Mouse (Mus musculus) adrenal gland, adult (tissue): ENCODE results near the gene Fam69a.
"Not testable (repeated sequence)": the region's sequence is repeated elsewhere in the genome, so short reads cannot be mapped to it uniquely, and the experiment has no call there.

Experiments used
- DNase-seq, 2 experiments: peaks; one replicate each; pipeline ENCODE4 v3.0.0; 2022 to 2023; ENCODE audit warnings: low spot score in 1 of 2; ENCODE audit not compliant: inconsistent age in 2 of 2

The Fam69a gene

GRCm38 (mm10) chr5:107948899-107949298 lies 38.0 kb downstream of the Fam69a start:
- no peak for DNase-seq

- peak in 1 of 2 experiments; percentile 46 for DNase-seq
Observed at GRCm38 (mm10) chr5:107947548-107947947, 39.3 kb downstream of the Fam69a start.

DNA sequence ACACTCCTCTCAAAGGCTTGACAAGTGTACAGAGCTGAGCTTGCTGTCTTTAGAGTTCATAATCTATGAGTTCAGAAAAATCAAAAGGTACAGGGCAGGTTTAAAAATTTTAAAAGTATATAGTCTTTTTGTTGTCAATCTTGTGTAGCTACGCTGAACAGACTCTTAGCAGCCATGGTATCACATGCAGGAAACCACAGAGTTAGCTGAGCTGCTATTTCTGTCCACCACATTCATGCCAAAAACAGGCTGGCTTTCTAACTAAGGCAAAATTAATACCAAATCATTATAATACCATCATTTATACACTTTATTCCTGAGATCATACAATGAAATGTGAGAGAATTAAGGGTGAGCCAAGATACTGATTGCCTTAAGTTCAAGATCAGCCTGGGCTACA lies 40.4 kb downstream of the Fam69a start:
- no peak for DNase-seq

DNA sequence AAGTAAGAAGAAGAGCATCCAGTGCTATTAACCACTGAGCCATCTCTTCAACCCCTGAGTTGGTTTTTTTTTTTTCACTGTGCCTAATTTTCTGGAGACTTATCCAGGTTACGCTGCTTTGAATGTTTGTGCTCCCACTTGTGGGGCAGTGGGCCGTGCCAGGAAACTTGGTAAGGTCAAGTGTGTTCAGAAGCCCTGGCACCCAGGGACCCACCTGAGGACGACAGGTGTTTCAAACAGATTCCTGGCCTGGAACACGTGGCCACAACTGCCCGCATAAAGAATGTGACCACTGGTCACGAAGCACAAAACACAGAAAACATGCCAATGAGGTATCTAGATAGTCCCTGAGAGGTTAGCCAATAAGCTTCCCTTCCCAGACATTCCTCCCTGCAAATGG lies 43.4 kb downstream of the Fam69a start:
- no peak for DNase-seq

- DNase-seq, result no peak
Observed at GRCm38 (mm10) chr5:107942941-107943340, 43.9 kb downstream of the Fam69a start.

GRCm38 (mm10) chr5:107941222-107941621 lies 45.7 kb downstream of the Fam69a start:
- no peak for DNase-seq

DNA sequence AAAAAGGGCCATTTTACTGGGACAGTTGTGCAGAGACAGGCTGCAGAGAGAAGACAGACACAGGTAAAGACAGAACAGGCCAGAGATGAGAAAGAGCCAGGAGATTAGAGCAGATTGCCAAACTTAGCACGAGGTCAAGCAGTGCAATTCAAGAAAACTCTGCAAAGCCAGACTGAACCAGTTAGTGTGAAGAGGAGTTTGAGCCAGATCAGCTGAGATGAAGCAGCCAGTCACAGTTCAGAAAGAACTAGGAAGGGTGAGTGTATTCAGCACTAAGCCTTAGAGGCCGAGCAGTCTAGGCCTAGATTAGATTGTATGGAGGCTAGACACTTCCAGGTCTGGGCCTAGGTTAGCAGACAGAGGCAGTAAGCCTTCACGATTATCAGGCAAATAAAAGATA lies 47.2 kb downstream of the Fam69a start:
- no peak for DNase-seq

GRCm38 (mm10) chr5:107938886-107939285 lies 48.0 kb downstream of the Fam69a start:
- DNase-seq, result no peak

DNA sequence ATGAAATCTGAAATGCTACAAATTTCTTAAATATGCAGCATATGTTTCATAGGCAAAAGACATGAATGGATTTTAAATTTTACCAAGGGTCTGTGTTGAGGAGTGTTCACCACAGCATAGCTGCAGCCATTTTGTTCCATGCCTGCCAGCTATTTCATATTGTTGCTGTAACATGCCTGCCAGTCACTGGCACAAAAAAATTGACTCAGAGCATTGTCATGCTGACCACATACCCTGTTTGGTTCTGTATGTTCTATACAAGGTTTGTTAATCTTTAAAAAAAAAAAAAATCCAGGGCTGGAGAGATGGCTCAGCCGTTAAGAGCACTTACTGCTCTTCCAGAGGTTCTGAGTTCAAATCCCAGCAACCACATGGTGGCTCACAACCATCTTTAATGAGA lies 48.4 kb downstream of the Fam69a start:
- not testable (repeated sequence) for DNase-seq

DNA sequence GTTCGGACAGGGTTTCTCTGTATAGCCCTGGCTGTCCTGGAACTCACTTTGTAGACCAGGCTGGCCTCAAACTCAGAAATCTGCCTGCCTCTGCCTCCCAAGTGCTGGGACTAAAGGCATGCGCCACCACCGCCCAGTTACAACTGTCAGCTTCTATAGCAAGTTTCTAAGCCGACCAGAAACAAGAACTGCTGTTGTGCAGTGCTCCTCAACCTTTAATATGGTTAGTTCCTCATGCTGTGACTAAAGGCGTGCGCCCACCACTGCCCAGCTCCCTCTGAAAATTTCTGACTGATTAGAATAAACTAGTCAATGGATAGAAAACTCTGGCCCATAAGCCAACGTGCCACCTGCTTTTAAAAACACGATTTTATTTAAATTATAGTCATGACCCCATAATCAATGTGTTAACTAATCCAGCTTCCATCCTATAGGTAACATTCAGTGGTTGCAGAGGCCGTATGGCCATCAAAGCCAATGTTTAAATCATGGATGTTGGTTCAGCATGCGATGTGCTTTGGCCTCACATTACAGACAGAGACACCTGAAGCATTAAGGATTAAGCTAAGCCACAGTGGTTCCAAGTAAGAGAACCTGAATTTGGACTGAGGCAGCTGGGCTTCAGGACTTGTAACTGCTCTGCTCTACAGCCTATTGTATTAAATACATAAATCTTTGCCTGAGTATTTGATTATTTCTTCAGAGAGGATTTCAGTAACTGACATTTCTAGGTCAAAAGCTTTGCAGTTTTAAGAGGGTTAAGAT lies 50.1 kb downstream of the Fam69a start:
- no peak for DNase-seq

GRCm38 (mm10) chr5:107934770-107935543 lies 51.9 kb downstream of the Fam69a start:
- DNase-seq, result no peak

GRCm38 (mm10) chr5:107933202-107933974 lies 53.5 kb downstream of the Fam69a start:
- DNase-seq, result no peak

DNA sequence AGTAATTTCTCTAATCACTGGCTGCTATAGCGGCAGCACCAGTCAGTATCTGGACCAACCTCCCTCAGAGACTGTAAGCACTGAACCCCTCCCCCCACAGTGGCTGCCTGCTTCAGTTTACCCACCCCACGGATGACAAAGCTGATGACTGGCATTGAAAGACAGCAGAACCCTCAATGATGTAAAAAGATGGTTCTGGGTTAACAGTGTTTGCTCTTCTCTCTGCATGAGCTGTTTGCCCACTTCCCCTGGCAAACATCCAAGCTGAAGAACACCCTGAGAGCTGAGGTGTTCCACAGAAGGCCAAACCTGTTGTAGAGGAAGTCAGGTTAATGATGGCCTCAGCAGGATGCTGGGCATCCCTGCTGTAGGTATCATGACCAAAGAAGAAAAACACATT lies 54.3 kb downstream of the Fam69a start:
- no peak for DNase-seq

DNA sequence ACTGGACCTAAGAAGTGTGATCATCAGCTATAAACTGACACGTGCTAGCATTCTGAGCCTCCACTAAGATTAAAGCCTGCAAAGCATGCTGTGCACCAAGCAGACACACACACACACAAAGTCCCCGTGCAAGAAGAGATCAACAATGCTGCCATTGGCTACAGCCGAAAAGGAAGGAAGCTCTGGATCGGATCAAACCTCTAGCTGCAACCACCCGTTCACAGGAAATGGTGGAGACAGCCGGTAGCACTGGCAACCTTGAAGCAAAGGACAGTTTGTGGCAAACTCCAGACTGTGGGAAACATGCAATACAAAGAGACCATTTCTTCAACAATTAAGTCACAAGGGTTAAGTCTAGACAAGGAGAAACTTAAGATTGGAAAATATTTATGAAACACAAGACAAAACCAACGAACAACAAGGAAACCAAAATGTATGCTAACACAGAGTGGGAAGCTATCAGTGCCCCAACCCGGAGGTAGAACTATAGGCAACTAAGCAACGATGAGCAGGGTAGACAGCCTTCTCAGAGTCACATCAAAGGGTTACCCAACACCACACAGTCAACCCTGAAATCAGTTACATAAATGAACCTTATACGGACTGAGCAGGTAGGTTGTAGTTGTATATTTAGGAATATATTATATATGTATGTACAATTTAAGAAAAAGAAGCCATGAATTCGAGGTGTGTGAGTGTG lies 60.2 kb downstream of the Fam69a start:
- no peak for DNase-seq

DNA sequence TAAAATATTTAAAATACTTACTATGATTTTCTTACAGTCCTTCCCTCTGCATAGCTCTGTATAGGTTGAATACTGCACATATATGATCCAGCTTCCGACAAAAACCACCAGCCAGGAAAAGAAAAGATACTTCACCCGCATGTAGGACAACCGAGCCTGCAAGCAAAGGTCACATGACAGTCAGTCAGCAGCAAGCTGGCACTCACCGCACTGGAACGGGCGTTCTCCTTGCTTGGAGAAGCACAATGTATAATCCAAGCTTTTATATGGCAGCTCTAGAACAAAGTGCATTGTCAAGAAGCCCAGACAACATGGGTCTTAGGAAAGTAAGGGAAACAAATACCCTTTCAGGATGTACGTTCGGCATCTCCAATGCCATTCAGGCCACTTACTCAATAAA lies 62.3 kb downstream of the Fam69a start:
- no peak for DNase-seq

DNA sequence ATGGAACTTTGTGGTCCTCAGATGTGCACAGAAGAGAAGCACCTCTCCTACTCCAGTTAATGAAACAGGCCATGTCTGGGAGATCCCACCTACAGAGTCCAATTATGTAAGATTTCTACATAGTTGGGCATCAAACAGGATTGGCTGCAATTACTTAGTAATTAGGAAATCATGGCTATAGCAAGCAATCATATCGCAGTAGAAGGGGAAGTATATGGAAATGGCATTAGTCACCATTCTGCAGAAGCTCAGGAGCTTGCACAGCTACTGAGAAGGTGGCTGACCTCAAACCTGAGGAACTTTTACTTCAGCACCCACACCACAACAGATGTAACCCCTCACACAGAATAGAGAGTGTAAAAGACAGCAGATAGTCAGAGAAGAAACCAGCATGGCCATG lies 64.0 kb downstream of the Fam69a start:
- DNase-seq, result no peak

- DNase-seq, result peak in 1 of 2 experiments; percentile 84
Observed at GRCm38 (mm10) chr5:107921400-107922252, 65.3 kb downstream of the Fam69a start.

GRCm38 (mm10) chr5:107915280-107915679 lies 71.6 kb downstream of the Fam69a start:
- no peak for DNase-seq

- no peak for DNase-seq
Observed at GRCm38 (mm10) chr5:107911012-107911411, 75.9 kb downstream of the Fam69a start.

GRCm38 (mm10) chr5:107910084-107910616 lies 76.7 kb downstream of the Fam69a start:
- DNase-seq, result peak in 1 of 2 experiments; percentile 20
